Mouse (Mus musculus): Measurements from ENCODE around the gene Prkd3.

DNA sequence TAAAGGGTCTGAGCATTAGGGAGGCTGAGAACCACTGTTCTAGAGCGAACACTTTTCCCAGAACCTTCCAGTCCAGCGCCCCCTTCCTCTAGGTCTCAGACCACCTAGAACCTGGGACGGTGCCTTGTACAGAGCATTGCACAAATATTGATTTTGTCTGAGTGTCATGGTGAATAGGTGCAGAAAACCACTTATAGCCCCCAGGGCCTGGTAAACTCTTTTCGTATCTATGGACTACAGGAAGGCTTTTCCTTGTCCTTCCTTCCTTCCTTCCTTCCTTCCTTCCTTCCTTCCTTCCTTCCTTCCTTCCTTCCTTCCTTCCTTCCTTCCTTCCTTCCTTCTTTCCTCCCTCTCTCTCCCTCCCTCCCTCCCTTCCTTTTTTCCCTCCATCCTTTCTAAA is 31.0 kb upstream of the Prkd3 start, which contains the start of gene Qpct:
- TF ChIP-seq CTCF (conservative IDR thresholded peaks at IDR 0.05; ENCODE audit: low read length) = no peak
- TF ChIP-seq NANOG (IDR thresholded peaks at IDR 0.05; ENCODE audit: borderline replicate concordance, low read length) = no peak

Data from E14TG2a.4 (cell line).